Mouse (Mus musculus): ENCODE measurements around the gene Olfr322. TPM values are rescaled to one million over a fixed set of nuclear protein-coding genes. Genes with fewer than 3 reads are reported as not detected.

Gene Olfr322
- total and polyA plus RNA-seq, 2 experiments from 2014 or later = not detected

DNA sequence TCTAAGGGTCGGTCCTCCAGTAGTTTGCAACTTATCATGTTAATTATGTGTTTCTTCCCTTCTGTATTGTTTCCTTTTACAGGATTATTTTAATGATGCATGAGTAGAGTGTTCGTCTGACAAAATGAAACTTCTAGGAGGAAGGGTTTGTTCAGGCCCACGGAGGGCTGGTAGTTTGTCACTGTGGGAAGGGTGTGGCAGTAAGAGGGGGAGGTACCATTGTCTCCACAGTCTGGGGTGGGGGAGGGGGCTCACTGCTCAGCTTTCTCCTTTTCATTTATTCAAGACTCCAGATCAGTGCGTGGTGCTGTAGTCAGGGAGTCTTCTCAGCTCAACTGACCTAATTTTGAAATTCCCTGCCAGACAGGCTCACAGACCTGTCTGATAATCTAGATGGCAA is 32.4 kb upstream of the Olfr322 start:
- TF ChIP-seq CTCF (IDR thresholded peaks at IDR 0.05; ENCODE audit: low read depth) = no peak
- TF ChIP-seq EP300 (IDR thresholded peaks at IDR 0.05; ENCODE audit: low read depth) = no peak
- H3K9ac ChIP-seq (replicated peaks; ENCODE audit: low read depth, low read length) = no peak overlapping the region
- H3K27ac ChIP-seq (ENCODE audit: low read depth) = no peak overlapping the region
- no peak overlapping the region for H3K4me3 ChIP-seq (ENCODE audit: low read depth, low read length)
- 66% methylated on average over 4 of the region's 4 CpGs for WGBS
- no peaks in the 10 kb centered on the region for H3K36me3 ChIP-seq (replicated peaks; ENCODE audit: control insufficient read depth, insufficient read depth, low read length)
- H3K4me1 ChIP-seq (ENCODE audit: control insufficient read depth, insufficient read depth) = no peaks in the 10 kb centered on the region
- DNase-seq (ENCODE audit: low spot score) (no peak), ATAC-seq (ENCODE audit: insufficient read depth, low read depth) (no peak)
- H3K9me3 ChIP-seq (replicated peaks; ENCODE audit: control insufficient read depth, low read length) = no peaks in the 10 kb centered on the region
- H3K27me3 ChIP-seq (ENCODE audit: control insufficient read depth, insufficient read depth, low read length) = no peaks in the 10 kb centered on the region
- no peak overlapping the region for H3K4me2 ChIP-seq (ENCODE audit: low read depth, low read length)

- H3K9me3 ChIP-seq (replicated peaks; ENCODE audit: control insufficient read depth, low read length) = no peaks in the 10 kb centered on the region
- no peak within 1 kb of the TSS for H3K9ac ChIP-seq (replicated peaks; ENCODE audit: low read depth, low read length)
- DNase-seq (ENCODE audit: low spot score) = no peak
- no peaks in the 10 kb centered on the region for H3K4me1 ChIP-seq (ENCODE audit: control insufficient read depth, insufficient read depth)
- TF ChIP-seq EP300 (IDR thresholded peaks at IDR 0.05; ENCODE audit: low read depth) = no peak
- no peak for TF ChIP-seq CTCF (IDR thresholded peaks at IDR 0.05; ENCODE audit: low read depth)
- no peaks in the 10 kb centered on the region for H3K36me3 ChIP-seq (replicated peaks; ENCODE audit: control insufficient read depth, insufficient read depth, low read length)
- H3K27ac ChIP-seq (ENCODE audit: low read depth) = no peak within 1 kb of the TSS
- H3K27me3 ChIP-seq (ENCODE audit: control insufficient read depth, insufficient read depth, low read length) = no peaks in the 10 kb centered on the region
- no peak within 1 kb of the TSS for H3K4me3 ChIP-seq (ENCODE audit: low read depth, low read length)
- WGBS = 68% methylated on average over 5 of the region's 5 CpGs
- ATAC-seq (ENCODE audit: insufficient read depth, low read depth) = no peak
- H3K4me2 ChIP-seq (ENCODE audit: low read depth, low read length) = no peak within 1 kb of the TSS
Observed at GRCm38 (mm10) chr11:58630401-58630800, 28.2 kb upstream of the Olfr322 start, which contains the start of gene Olfr323. Gene Olfr323, minus strand, starts transcription at chr11:58630501.

DNA sequence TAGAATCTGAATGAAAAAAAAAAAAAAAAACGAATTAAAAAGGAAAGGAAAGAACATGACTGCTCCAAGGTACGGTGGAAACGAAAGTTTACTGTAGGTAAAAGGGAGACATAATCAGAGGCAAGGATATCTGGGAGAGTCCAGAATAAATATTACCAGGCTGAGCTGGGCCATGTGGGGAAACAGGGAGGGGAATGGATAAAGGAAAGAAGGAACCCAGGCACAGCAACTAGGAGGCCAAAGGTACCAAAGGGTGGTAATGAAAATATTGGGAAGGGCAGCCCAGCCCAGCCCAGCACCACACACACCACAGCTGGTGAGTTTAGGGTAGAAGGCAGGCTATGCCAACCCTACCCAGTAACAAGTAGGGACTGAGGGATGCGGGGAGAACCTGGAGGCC is 23.7 kb upstream of the Olfr322 start:
- Histone ChIP-seq H3K27ac (ENCODE audit: low read depth) (no peak overlapping the region), H3K9me3 (replicated peaks; ENCODE audit: control insufficient read depth, low read length) (no peaks in the 10 kb centered on the region), H3K4me2 (ENCODE audit: low read depth, low read length) (no peak overlapping the region), H3K9ac (replicated peaks; ENCODE audit: low read depth, low read length) (no peak overlapping the region), H3K4me1 (ENCODE audit: control insufficient read depth, insufficient read depth) (no peaks in the 10 kb centered on the region), H3K4me3 (ENCODE audit: low read depth, low read length) (no peak overlapping the region), H3K27me3 (ENCODE audit: control insufficient read depth, insufficient read depth, low read length) (peaks cover 19% of the 10 kb centered on the region), H3K36me3 (replicated peaks; ENCODE audit: control insufficient read depth, insufficient read depth, low read length) (no peaks in the 10 kb centered on the region)
- 42% methylated on average over 4 of the region's 4 CpGs for WGBS
- TF ChIP-seq CTCF (IDR thresholded peaks at IDR 0.05; ENCODE audit: low read depth) = no peak
- no peak for TF ChIP-seq EP300 (IDR thresholded peaks at IDR 0.05; ENCODE audit: low read depth)
- DNase-seq (ENCODE audit: low spot score) (no peak), ATAC-seq (ENCODE audit: insufficient read depth, low read depth) (no peak)

- no peak for TF ChIP-seq EP300 (IDR thresholded peaks at IDR 0.05; ENCODE audit: low read depth)
- peak; percentile 72 for TF ChIP-seq CTCF (IDR thresholded peaks at IDR 0.05; ENCODE audit: low read depth)
Observed at GRCm38 (mm10) chr11:58636376-58636977, 22.1 kb upstream of the Olfr322 start.

DNA sequence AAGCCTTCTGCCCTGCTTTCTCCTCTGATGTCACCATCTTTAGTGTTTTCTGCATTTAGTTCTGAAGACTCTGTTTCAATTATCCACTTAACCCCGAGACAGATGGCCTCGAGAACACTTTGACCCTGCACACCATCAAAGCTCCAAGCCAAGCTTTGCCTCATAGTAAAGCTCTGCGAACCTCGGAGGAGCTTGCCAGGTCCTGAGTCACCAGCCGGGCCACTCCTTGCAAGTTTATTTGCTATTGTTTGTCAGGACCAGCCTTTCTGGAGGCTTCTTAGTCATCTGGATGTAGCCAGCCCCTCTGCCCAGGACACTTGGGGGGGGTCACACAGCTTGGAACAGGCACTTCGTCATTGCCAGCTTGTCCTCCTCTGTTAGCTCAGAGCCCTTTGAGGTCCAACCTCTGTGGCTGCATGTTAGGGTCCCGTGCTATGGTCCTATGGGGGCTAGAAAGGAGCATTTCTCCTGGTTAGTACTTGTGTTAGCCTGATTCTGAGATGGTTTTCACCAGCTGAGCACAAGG is 20.3 kb upstream of the Olfr322 start:
- H3K36me3 ChIP-seq (replicated peaks; ENCODE audit: control insufficient read depth, insufficient read depth, low read length) = no peaks in the 10 kb centered on the region
- no peak for TF ChIP-seq EP300 (IDR thresholded peaks at IDR 0.05; ENCODE audit: low read depth)
- TF ChIP-seq CTCF (IDR thresholded peaks at IDR 0.05; ENCODE audit: low read depth) = no peak
- no peak for DNase-seq (ENCODE audit: low spot score)
- H3K27me3 ChIP-seq (ENCODE audit: control insufficient read depth, insufficient read depth, low read length) = peaks cover 41% of the 10 kb centered on the region
- WGBS = 60% methylated on average over 7 of the region's 7 CpGs
- H3K9ac ChIP-seq (replicated peaks; ENCODE audit: low read depth, low read length) = no peak overlapping the region
- no peak overlapping the region for H3K27ac ChIP-seq (ENCODE audit: low read depth)
- no peaks in the 10 kb centered on the region for H3K9me3 ChIP-seq (replicated peaks; ENCODE audit: control insufficient read depth, low read length)
- 0 out of 2 replicates have a peak, but pooled peaks cover 7% of the 10 kb centered on the region for H3K4me1 ChIP-seq (ENCODE audit: control insufficient read depth, insufficient read depth)
- no peak overlapping the region for H3K4me3 ChIP-seq (ENCODE audit: low read depth, low read length)
- no peak for ATAC-seq (ENCODE audit: insufficient read depth, low read depth)
- H3K4me2 ChIP-seq (ENCODE audit: low read depth, low read length) = no peak overlapping the region

More at GRCm38 (mm10) chr11:58636376-58636977, 22.1 kb upstream of the Olfr322 start:
- WGBS = 9% methylated on average over 4 of the region's 4 CpGs
- H3K9ac ChIP-seq (replicated peaks; ENCODE audit: low read depth, low read length) = no peak overlapping the region
- H3K36me3 ChIP-seq (replicated peaks; ENCODE audit: control insufficient read depth, insufficient read depth, low read length) = no peaks in the 10 kb centered on the region
- ATAC-seq (ENCODE audit: insufficient read depth, low read depth) = no peak
- H3K27ac ChIP-seq (ENCODE audit: low read depth) = no peak overlapping the region
- peaks cover 34% of the 10 kb centered on the region for H3K27me3 ChIP-seq (ENCODE audit: control insufficient read depth, insufficient read depth, low read length)
- 0 out of 2 replicates have a peak, but pooled peaks cover 7% of the 10 kb centered on the region for H3K4me1 ChIP-seq (ENCODE audit: control insufficient read depth, insufficient read depth)
- peak; percentile 19 for DNase-seq (ENCODE audit: low spot score)
- H3K4me2 ChIP-seq (ENCODE audit: low read depth, low read length) = no peak overlapping the region
- no peaks in the 10 kb centered on the region for H3K9me3 ChIP-seq (replicated peaks; ENCODE audit: control insufficient read depth, low read length)
- H3K4me3 ChIP-seq (ENCODE audit: low read depth, low read length) = no peak overlapping the region

All from heart, postnatal 0 days (tissue).